Mouse (Mus musculus): ENCODE data around the gene Hs3st3b1.

DNA sequence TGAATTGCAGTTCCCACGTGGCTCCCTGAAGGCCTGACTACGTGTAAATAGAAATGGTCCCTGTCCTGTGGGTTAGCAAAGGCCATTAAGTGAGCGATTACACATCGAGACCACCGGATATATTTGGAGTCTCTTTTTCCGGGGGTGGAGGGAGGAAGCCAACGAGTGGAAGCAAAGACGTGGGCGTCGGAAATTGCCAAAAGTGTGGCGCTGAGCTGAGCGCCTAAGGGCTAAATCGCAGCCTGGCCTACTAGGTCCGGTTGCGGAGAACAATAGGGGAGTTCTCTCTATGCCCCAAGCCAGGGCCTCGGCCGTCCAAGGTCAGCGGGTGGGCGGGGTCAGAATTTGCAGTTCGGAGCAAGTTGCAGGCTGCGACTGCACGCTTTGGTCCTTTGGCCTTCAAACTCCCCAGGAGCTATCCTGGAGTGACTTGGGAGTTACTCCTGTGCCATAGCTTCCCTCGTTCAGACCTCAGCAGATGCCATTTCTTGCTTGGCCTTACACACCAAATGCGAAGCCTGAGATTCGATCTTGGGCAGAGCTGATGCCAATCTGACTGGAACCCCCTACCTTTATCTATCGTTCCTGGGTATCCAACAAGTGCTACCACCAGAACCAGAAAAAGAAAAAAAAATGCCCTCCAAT lies 2.3 kb upstream of the Hs3st3b1 start:
- TF ChIP-seq POLR2A (IDR thresholded peaks at IDR 0.05; ENCODE audit: borderline replicate concordance, control insufficient read depth, low read depth, low read length), result no peak
- no peak for TF ChIP-seq CTCF (IDR thresholded peaks at IDR 0.05; ENCODE audit: control insufficient read depth, insufficient read depth, low read length)

Data from bone marrow, adult 2 months (tissue).